Mouse (Mus musculus): ENCODE data around the gene Cers3. TPM values are rescaled to one million over a fixed set of nuclear protein-coding genes. Genes with fewer than 3 reads are reported as not detected.

The Cers3 gene
- polyA plus RNA-seq, 1 experiment from 2014 or later = 0.36 TPM

DNA sequence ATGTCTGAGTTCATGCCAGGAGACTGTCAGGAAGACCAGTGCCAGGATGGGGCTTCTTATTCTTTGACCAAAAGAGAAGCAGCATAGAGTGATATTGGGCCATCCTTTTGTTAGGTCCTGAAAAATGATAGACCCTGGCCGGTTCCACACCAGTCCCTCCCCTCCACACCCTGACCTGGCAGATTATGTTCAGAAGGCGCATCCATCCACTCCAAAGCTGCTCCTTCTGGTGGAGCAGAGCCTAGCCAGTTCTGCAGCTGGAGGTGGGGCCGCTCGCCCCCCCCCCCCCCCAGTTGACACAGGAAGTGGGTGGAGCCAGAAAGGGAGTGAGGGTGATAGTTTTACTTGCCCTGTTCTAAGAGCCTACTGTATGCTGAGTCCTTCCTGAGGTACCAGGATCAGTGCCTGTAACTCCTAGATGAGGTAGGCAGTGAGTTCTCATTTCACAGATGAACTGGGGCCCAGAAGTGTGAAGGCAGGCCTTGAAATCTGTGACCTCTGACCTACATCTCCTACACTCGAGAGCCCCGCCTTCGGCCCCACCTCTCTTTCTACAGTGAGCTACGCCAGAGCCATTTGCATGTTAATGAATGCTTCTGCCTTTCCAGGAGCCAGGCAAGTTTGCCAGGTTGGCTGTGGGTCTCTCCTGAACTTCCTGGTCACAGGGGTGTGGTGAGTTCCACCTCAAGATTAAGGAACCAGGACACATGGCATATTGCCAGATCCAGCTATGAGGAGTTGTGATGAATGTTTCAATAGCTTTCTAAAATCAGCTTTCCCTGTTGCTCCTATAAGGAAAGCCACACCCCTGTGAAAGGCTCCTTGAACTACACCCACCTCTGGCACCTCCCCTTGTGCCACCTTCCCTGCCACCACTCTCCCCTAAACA, 46.8 kb downstream of the Cers3 start:
- no peaks in the 10 kb centered on the region for H3K36me3 ChIP-seq (ENCODE audit: control insufficient read depth, insufficient read depth, low read length)
- no peak overlapping the region for H3K4me3 ChIP-seq (ENCODE audit: low read depth, low read length)
- WGBS = 36% methylated on average over 6 of the region's 8 CpGs
- H3K27me3 ChIP-seq (ENCODE audit: control insufficient read depth, insufficient read depth, low read length) = no peaks in the 10 kb centered on the region
- ATAC-seq (ENCODE audit: low read depth) = no peak
- H3K27ac ChIP-seq (ENCODE audit: low read depth, low read length) = no peak overlapping the region
- H3K9me3 ChIP-seq (ENCODE audit: control insufficient read depth, low read length) = no peaks in the 10 kb centered on the region
- H3K4me1 ChIP-seq (ENCODE audit: control insufficient read depth, insufficient read depth, low read length) = no peaks in the 10 kb centered on the region
- H3K9ac ChIP-seq (replicated peaks; ENCODE audit: low read depth, low read length) = no peak overlapping the region
- H3K4me2 ChIP-seq (ENCODE audit: low read depth, low read length) = no peak overlapping the region

DNA sequence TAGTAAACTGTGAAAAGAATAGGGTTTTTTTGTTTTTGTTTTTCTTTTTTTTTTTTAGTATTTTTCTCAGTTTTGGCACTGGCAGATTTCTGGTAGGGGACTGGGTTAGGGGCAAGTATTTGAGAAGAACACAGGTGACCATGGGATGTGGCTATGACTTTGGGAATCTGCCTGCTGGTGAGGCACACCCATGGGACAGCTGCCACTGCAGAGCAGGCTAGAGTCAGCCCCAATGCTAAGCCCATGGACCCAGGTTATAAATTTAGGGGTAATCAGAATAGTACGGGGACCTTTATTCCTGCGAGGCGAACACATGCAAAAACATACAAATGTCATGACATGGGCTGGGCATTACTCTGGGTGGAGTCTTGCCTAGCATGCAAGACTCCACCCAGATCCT, 47.7 kb downstream of the Cers3 start:
- Histone ChIP-seq H3K36me3 (ENCODE audit: control insufficient read depth, insufficient read depth, low read length) (no peaks in the 10 kb centered on the region), H3K9ac (replicated peaks; ENCODE audit: low read depth, low read length) (no peak overlapping the region), H3K4me2 (ENCODE audit: low read depth, low read length) (no peak overlapping the region), H3K4me3 (ENCODE audit: low read depth, low read length) (no peak overlapping the region), H3K27me3 (ENCODE audit: control insufficient read depth, insufficient read depth, low read length) (no peaks in the 10 kb centered on the region), H3K9me3 (ENCODE audit: control insufficient read depth, low read length) (no peaks in the 10 kb centered on the region), H3K27ac (ENCODE audit: low read depth, low read length) (no peak overlapping the region), H3K4me1 (ENCODE audit: control insufficient read depth, insufficient read depth, low read length) (no peaks in the 10 kb centered on the region)
- ATAC-seq (ENCODE audit: low read depth) = no peak
- 87% methylated on average over 3 of the region's 3 CpGs for whole genome bisulfite sequencing

DNA sequence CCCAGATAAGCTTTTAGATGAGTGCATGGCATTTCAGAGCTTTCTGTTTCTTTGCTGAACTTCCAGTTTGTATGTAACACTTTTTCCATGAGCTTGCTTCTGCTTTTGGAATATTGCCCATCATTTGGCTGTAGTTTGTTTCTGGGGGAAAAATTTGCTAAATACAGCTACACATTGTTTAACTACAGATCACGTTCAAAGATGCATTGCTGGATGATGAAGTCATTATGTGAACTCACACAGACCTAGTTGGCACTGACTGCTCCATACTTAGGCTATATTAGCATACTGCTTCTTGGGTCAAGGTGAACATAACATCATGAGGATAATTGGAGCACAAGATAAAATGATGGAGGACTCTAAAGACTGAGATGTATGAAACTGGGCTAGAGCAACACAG, 53.6 kb downstream of the Cers3 start:
- no peak overlapping the region for H3K4me3 ChIP-seq (ENCODE audit: low read depth, low read length)
- no peaks in the 10 kb centered on the region for H3K4me1 ChIP-seq (ENCODE audit: control insufficient read depth, insufficient read depth, low read length)
- no peak overlapping the region for H3K4me2 ChIP-seq (ENCODE audit: low read depth, low read length)
- no peak overlapping the region for H3K27ac ChIP-seq (ENCODE audit: low read depth, low read length)
- no peak for ATAC-seq (ENCODE audit: low read depth)
- H3K27me3 ChIP-seq (ENCODE audit: control insufficient read depth, insufficient read depth, low read length) = no peaks in the 10 kb centered on the region
- H3K9me3 ChIP-seq (ENCODE audit: control insufficient read depth, low read length) = no peaks in the 10 kb centered on the region
- H3K9ac ChIP-seq (replicated peaks; ENCODE audit: low read depth, low read length) = no peak overlapping the region
- no peaks in the 10 kb centered on the region for H3K36me3 ChIP-seq (ENCODE audit: control insufficient read depth, insufficient read depth, low read length)
- 78% methylated on average over 1 of the region's 1 CpGs for WGBS

DNA sequence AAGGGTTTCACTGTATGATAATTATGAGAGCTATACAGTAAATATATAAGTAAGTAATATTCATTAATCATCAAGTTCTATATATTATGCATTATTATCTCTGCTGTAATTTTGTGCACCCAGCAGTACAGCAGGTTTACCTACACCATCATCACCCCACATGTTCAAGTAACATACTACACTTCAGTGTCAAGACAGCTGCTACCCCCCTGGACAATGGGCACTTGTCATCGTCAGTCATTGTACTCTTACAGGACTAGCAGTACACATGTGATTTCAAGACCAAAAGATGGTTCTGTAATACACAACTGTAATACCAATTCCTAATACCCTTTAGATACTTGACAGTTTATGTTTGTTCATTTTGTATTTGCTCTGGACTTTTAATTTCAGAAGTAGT, 54.0 kb downstream of the Cers3 start:
- Histone ChIP-seq H3K4me3 (ENCODE audit: low read depth, low read length) (no peak overlapping the region), H3K27ac (ENCODE audit: low read depth, low read length) (no peak overlapping the region), H3K9ac (replicated peaks; ENCODE audit: low read depth, low read length) (no peak overlapping the region), H3K4me2 (ENCODE audit: low read depth, low read length) (no peak overlapping the region), H3K27me3 (ENCODE audit: control insufficient read depth, insufficient read depth, low read length) (no peaks in the 10 kb centered on the region), H3K9me3 (ENCODE audit: control insufficient read depth, low read length) (no peaks in the 10 kb centered on the region), H3K4me1 (ENCODE audit: control insufficient read depth, insufficient read depth, low read length) (no peaks in the 10 kb centered on the region), H3K36me3 (ENCODE audit: control insufficient read depth, insufficient read depth, low read length) (no peaks in the 10 kb centered on the region)
- no peak for ATAC-seq (ENCODE audit: low read depth)
- 90% methylated on average over 1 of the region's 1 CpGs for WGBS

DNA sequence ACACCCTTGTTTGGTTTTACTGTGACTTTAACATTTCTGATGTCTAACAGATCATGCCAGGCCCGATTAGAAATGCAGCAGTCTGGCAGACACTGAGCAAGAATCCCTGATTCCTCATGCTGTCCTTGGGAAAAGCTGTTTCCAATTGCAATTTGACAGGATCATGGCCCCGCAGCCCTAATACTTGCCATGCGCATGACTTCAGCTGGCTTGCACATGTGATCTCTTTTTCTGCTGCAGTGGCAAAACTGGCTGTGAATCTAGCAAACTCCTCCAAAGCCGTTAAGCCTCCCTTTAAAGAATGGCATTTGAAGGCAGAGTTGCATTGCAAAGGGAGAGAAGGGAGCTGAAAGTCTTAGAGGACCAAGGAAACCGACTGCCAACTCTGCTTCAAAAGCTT, 55.5 kb downstream of the Cers3 start:
- H3K4me1 ChIP-seq (ENCODE audit: control insufficient read depth, insufficient read depth, low read length) = peaks cover 2% of the 10 kb centered on the region; the same call in 1 of the 2 replicates
- no peak overlapping the region for H3K9ac ChIP-seq (replicated peaks; ENCODE audit: low read depth, low read length)
- H3K36me3 ChIP-seq (ENCODE audit: control insufficient read depth, insufficient read depth, low read length) = no peaks in the 10 kb centered on the region
- H3K27ac ChIP-seq (ENCODE audit: low read depth, low read length) = no peak overlapping the region
- WGBS = 60% methylated on average over 5 of the region's 5 CpGs
- ATAC-seq (ENCODE audit: low read depth) = no peak
- H3K27me3 ChIP-seq (ENCODE audit: control insufficient read depth, insufficient read depth, low read length) = no peaks in the 10 kb centered on the region
- no peak overlapping the region for H3K4me3 ChIP-seq (ENCODE audit: low read depth, low read length)
- H3K9me3 ChIP-seq (ENCODE audit: control insufficient read depth, low read length) = no peaks in the 10 kb centered on the region
- H3K4me2 ChIP-seq (ENCODE audit: low read depth, low read length) = no peak overlapping the region

DNA sequence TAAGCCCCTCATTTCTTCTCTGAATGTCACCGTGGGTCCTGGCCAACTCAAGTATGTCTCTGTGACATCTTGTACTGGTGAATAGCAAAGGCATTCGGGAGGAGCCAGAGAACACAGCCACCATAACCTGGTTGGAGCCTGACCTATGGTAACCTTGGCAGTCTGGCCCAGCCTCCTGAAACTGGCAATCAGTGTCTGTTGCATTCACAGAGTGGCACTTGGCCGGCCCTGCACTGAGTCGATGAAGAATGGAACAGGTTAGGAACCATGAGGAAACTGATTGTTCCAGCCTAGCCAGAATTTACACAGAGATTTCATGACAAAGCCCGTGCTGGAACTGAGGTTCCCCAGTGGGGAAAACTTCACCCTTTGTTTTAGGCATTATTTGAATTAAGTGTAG, 57.5 kb downstream of the Cers3 start:
- 76% methylated on average over 5 of the region's 5 CpGs for WGBS
- no peak overlapping the region for H3K4me3 ChIP-seq (ENCODE audit: low read depth, low read length)
- no peak overlapping the region for H3K27ac ChIP-seq (ENCODE audit: low read depth, low read length)
- no peaks in the 10 kb centered on the region for H3K9me3 ChIP-seq (ENCODE audit: control insufficient read depth, low read length)
- no peaks in the 10 kb centered on the region for H3K36me3 ChIP-seq (ENCODE audit: control insufficient read depth, insufficient read depth, low read length)
- H3K4me2 ChIP-seq (ENCODE audit: low read depth, low read length) = no peak overlapping the region
- no peaks in the 10 kb centered on the region for H3K27me3 ChIP-seq (ENCODE audit: control insufficient read depth, insufficient read depth, low read length)
- peaks cover 2% of the 10 kb centered on the region; the same call in 1 of the 2 replicates for H3K4me1 ChIP-seq (ENCODE audit: control insufficient read depth, insufficient read depth, low read length)
- H3K9ac ChIP-seq (replicated peaks; ENCODE audit: low read depth, low read length) = no peak overlapping the region
- no peak for ATAC-seq (ENCODE audit: low read depth)

DNA sequence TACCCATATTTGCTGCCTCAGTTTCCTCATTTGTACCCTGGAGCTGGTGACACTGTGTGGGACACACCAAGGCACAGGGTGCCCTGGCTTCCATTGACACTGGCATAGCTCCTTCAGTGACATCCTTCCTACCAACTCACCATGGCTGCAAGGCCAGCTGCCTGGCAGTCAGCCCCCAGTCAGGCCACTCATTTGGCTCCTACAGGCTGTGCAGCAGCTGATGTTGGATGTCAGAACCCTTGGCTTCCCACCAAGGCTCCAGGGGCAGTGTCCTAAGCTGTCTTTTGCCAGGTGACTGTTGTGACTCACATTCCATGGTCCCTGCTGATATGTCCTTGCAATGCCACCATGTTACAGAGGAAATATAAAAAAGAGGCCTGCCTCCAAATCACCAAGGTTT, 58.5 kb downstream of the Cers3 start:
- no peak for ATAC-seq (ENCODE audit: low read depth)
- Histone ChIP-seq H3K9me3 (ENCODE audit: control insufficient read depth, low read length) (no peaks in the 10 kb centered on the region), H3K4me3 (ENCODE audit: low read depth, low read length) (no peak overlapping the region), H3K27ac (ENCODE audit: low read depth, low read length) (no peak overlapping the region), H3K4me2 (ENCODE audit: low read depth, low read length) (no peak overlapping the region), H3K27me3 (ENCODE audit: control insufficient read depth, insufficient read depth, low read length) (no peaks in the 10 kb centered on the region), H3K4me1 (ENCODE audit: control insufficient read depth, insufficient read depth, low read length) (peaks cover 2% of the 10 kb centered on the region; the same call in 1 of the 2 replicates), H3K36me3 (ENCODE audit: control insufficient read depth, insufficient read depth, low read length) (no peaks in the 10 kb centered on the region), H3K9ac (replicated peaks; ENCODE audit: low read depth, low read length) (no peak overlapping the region)

DNA sequence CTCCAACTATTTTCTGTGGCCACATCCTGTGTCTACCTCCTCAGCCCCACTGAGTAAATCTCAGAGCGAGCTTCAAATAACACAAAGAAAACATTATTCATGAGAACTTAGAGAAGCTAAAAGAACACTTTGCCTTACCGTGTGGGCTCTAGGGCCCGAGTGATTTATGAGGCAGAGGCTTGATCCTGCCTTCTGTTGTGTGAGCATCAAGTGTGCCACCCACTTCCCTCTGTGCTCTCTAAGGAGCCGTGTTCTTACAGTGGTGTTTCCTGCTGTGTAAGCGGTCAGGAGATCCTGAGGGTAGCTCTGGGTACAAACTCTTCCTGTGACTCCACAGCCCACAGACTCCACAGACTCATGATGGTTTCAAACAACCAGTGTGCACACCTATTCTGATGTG, 60.5 kb downstream of the Cers3 start:
- WGBS = 17% methylated on average over 5 of the region's 5 CpGs

DNA sequence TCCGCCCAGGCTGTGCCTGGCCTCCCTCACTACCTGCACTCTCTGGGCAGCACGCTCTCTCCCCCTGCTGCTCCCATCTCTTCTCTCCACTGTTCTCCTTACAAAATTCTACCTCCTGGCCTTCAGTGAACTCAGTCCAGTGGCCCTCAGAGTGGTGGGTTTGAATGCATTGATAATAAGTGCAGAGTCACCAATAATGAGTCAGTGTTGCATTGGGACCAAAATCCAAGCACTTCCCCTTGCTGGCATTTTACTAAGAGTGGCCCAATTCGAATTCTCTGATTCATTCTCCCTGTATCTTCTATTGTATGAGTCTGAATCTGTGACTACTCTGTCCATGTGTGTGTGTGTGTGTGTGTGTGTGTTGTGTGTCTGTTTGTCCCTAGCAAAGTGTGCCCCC, 63.5 kb downstream of the Cers3 start:
- peaks cover 2% of the 10 kb centered on the region; the same call in 1 of the 2 replicates for H3K4me1 ChIP-seq (ENCODE audit: control insufficient read depth, insufficient read depth, low read length)
- 74% methylated on average over 3 of the region's 3 CpGs for WGBS
- H3K9me3 ChIP-seq (ENCODE audit: control insufficient read depth, low read length) = no peaks in the 10 kb centered on the region
- H3K27ac ChIP-seq (ENCODE audit: low read depth, low read length) = no peak overlapping the region
- H3K4me2 ChIP-seq (ENCODE audit: low read depth, low read length) = no peak overlapping the region
- H3K27me3 ChIP-seq (ENCODE audit: control insufficient read depth, insufficient read depth, low read length) = no peaks in the 10 kb centered on the region
- H3K9ac ChIP-seq (replicated peaks; ENCODE audit: low read depth, low read length) = no peak overlapping the region
- H3K4me3 ChIP-seq (ENCODE audit: low read depth, low read length) = no peak overlapping the region
- no peaks in the 10 kb centered on the region for H3K36me3 ChIP-seq (ENCODE audit: control insufficient read depth, insufficient read depth, low read length)
- ATAC-seq (ENCODE audit: low read depth) = no peak

More for the DNA sequence above, 60.5 kb downstream of the Cers3 start:
- H3K4me1 ChIP-seq (ENCODE audit: control insufficient read depth, insufficient read depth, low read length) = peaks cover 2% of the 10 kb centered on the region; the same call in 1 of the 2 replicates
- no peak overlapping the region for H3K27ac ChIP-seq (ENCODE audit: low read depth, low read length)
- no peaks in the 10 kb centered on the region for H3K27me3 ChIP-seq (ENCODE audit: control insufficient read depth, insufficient read depth, low read length)
- H3K4me3 ChIP-seq (ENCODE audit: low read depth, low read length) = no peak overlapping the region
- ATAC-seq (ENCODE audit: low read depth) = no peak
- no peak overlapping the region for H3K9ac ChIP-seq (replicated peaks; ENCODE audit: low read depth, low read length)
- H3K36me3 ChIP-seq (ENCODE audit: control insufficient read depth, insufficient read depth, low read length) = no peaks in the 10 kb centered on the region
- H3K4me2 ChIP-seq (ENCODE audit: low read depth, low read length) = no peak overlapping the region
- H3K9me3 ChIP-seq (ENCODE audit: control insufficient read depth, low read length) = no peaks in the 10 kb centered on the region

Data from neural tube, embryonic 14.5 days (tissue).